Mouse (Mus musculus) embryonic facial prominence, embryonic 13.5 days (tissue): ENCODE measurements around the gene Foxp2. TPM values are rescaled to one million over a fixed set of nuclear protein-coding genes. Genes with fewer than 3 reads are reported as not detected.

Experiments
- ATAC-seq: fragments of 200-750 bp; cut with Nextera tagmentation; 2 replicates; pipeline ENCODE4 v1.8.0; 2017; ENCODE audit warnings: low read depth; ENCODE audit not compliant: insufficient number of reproducible peaks, insufficient read depth, low FRiP score, low TSS enrichment
- H3K27ac ChIP-seq: fragments of 300-500 bp; sonication (generic); 2 replicates; pipeline ENCODE4 v1.5.1; 2015; ENCODE audit warnings: moderate library complexity, mild to moderate bottlenecking, inconsistent platforms
- H3K27me3 ChIP-seq: fragments of 300-500 bp; sonication (generic); 2 replicates; pipeline ENCODE4 v1.6.1; 2015; ENCODE audit warnings: mild to moderate bottlenecking, inconsistent platforms
- H3K36me3 ChIP-seq: fragments of 300-500 bp; sonication (generic); 2 replicates; pipeline ENCODE4 v1.6.1; 2015; ENCODE audit warnings: mild to moderate bottlenecking, inconsistent platforms
- H3K4me1 ChIP-seq: fragments of 300-500 bp; sonication (generic); 2 replicates; pipeline ENCODE4 v1.6.1; 2015; ENCODE audit warnings: inconsistent platforms
- H3K4me2 ChIP-seq: fragments of 300-500 bp; sonication (generic); 2 replicates; pipeline ENCODE4 v1.6.1; 2015; ENCODE audit warnings: moderate library complexity, mild to moderate bottlenecking, inconsistent platforms
- H3K4me3 ChIP-seq: fragments of 300-500 bp; sonication (generic); 2 replicates; pipeline ENCODE4 v1.5.1; 2015; ENCODE audit warnings: mild to moderate bottlenecking, inconsistent platforms
- H3K9ac ChIP-seq: fragments of 300-500 bp; sonication (generic); 2 replicates; pipeline ENCODE4 v1.6.1; 2015; ENCODE audit warnings: mild to moderate bottlenecking, inconsistent platforms
- H3K9me3 ChIP-seq: fragments of 300-500 bp; sonication (generic); 2 replicates; pipeline ENCODE4 v1.6.1; 2016; ENCODE audit warnings: inconsistent platforms
- WGBS: fragments of 180-500 bp; shearing (Covaris S2); methylation state at CpG from one replicate; pipeline ENCODE4 v1.1.7; 2015; ENCODE audit warnings: mixed read lengths; 5-methylcytosine and 5-hydroxymethylcytosine counted together
- polyA plus RNA-seq: library from polyadenylated mRNA; unstranded; fragments of >200 nt; fragmentation: Nextera tagmentation; extraction: Ambion mirVana; gene quantifications from 2 replicates; pipeline ENCODE4 v1.2.1, GENCODE M21; 2015

Gene Foxp2
- polyA plus RNA-seq, 1 experiment from 2014 or later: 10.3 TPM

- H3K4me1 ChIP-seq: no peaks in the 10 kb centered on the region
- H3K9me3 ChIP-seq: no peaks in the 10 kb centered on the region
- ATAC-seq: no peak
- no peak overlapping the region for H3K9ac ChIP-seq
- H3K4me3 ChIP-seq: no peak overlapping the region
- H3K4me2 ChIP-seq: no peak overlapping the region
- no peaks in the 10 kb centered on the region for H3K36me3 ChIP-seq
- no peaks in the 10 kb centered on the region for H3K27me3 ChIP-seq
- no peak overlapping the region for H3K27ac ChIP-seq
Observed at GRCm38 (mm10) chr6:14922704-14923103, 21.6 kb downstream of the Foxp2 start.

- Histone ChIP-seq H3K4me3 (no peak overlapping the region), H3K9ac (no peak overlapping the region), H3K36me3 (no peaks in the 10 kb centered on the region), H3K27ac (no peak overlapping the region), H3K27me3 (no peaks in the 10 kb centered on the region), H3K9me3 (no peaks in the 10 kb centered on the region), H3K4me2 (no peak overlapping the region), H3K4me1 (no peaks in the 10 kb centered on the region)
- 89% methylated on average over 4 of the region's 4 CpGs for WGBS
- ATAC-seq: no peak
Observed at GRCm38 (mm10) chr6:14924976-14925489, 23.9 kb downstream of the Foxp2 start.

- Histone ChIP-seq H3K27me3 (no peaks in the 10 kb centered on the region), H3K9me3 (no peaks in the 10 kb centered on the region), H3K4me1 (no peaks in the 10 kb centered on the region), H3K9ac (no peak overlapping the region), H3K27ac (no peak overlapping the region), H3K4me3 (no peak overlapping the region), H3K36me3 (no peaks in the 10 kb centered on the region), H3K4me2 (no peak overlapping the region)
- ATAC-seq: no peak
- WGBS: 78% methylated on average over 6 of the region's 6 CpGs
Observed at GRCm38 (mm10) chr6:14951060-14951459, 49.9 kb downstream of the Foxp2 start.

- Histone ChIP-seq H3K27ac (no peak overlapping the region), H3K36me3 (no peaks in the 10 kb centered on the region), H3K9ac (no peak overlapping the region), H3K4me1 (no peaks in the 10 kb centered on the region), H3K4me2 (no peak overlapping the region), H3K9me3 (no peaks in the 10 kb centered on the region), H3K4me3 (no peak overlapping the region), H3K27me3 (no peaks in the 10 kb centered on the region)
- 54% methylated on average over 4 of the region's 4 CpGs for WGBS
- ATAC-seq: no peak
Observed at GRCm38 (mm10) chr6:14952731-14953130, 51.6 kb downstream of the Foxp2 start.

GRCm38 (mm10) chr6:14977042-14977441, 75.9 kb downstream of the Foxp2 start:
- Histone ChIP-seq H3K4me3 (no peak overlapping the region), H3K27ac (no peak overlapping the region), H3K4me2 (no peak overlapping the region), H3K9me3 (no peaks in the 10 kb centered on the region), H3K36me3 (no peaks in the 10 kb centered on the region), H3K4me1 (no peaks in the 10 kb centered on the region), H3K27me3 (no peaks in the 10 kb centered on the region), H3K9ac (no peak overlapping the region)
- 73% methylated on average over 3 of the region's 3 CpGs for WGBS
- ATAC-seq: no peak

- ATAC-seq: no peak
- H3K27me3 ChIP-seq: no peaks in the 10 kb centered on the region
- no peaks in the 10 kb centered on the region for H3K9me3 ChIP-seq
- H3K36me3 ChIP-seq: no peaks in the 10 kb centered on the region
- H3K9ac ChIP-seq: no peak overlapping the region
- 92% methylated on average over 5 of the region's 5 CpGs for WGBS
- no peak overlapping the region for H3K4me3 ChIP-seq
- no peaks in the 10 kb centered on the region for H3K4me1 ChIP-seq
- no peak overlapping the region for H3K27ac ChIP-seq
- no peak overlapping the region for H3K4me2 ChIP-seq
Observed at GRCm38 (mm10) chr6:14978201-14978600, 77.1 kb downstream of the Foxp2 start.

- 79% methylated on average over 1 of the region's 1 CpGs for WGBS
Observed at GRCm38 (mm10) chr6:15008113-15008512, 107.0 kb downstream of the Foxp2 start.

GRCm38 (mm10) chr6:15028488-15028887, 127.3 kb downstream of the Foxp2 start:
- Histone ChIP-seq H3K4me3 (no peak overlapping the region), H3K27me3 (no peaks in the 10 kb centered on the region), H3K4me2 (no peak overlapping the region), H3K9ac (no peak overlapping the region), H3K9me3 (no peaks in the 10 kb centered on the region), H3K27ac (no peak overlapping the region), H3K4me1 (no peaks in the 10 kb centered on the region), H3K36me3 (no peaks in the 10 kb centered on the region)
- 85% methylated on average over 3 of the region's 3 CpGs for WGBS
- ATAC-seq: no peak

More at GRCm38 (mm10) chr6:15008113-15008512, 107.0 kb downstream of the Foxp2 start:
- Histone ChIP-seq H3K36me3 (no peaks in the 10 kb centered on the region), H3K4me3 (no peak overlapping the region), H3K9ac (no peak overlapping the region), H3K9me3 (no peaks in the 10 kb centered on the region), H3K27ac (no peak overlapping the region), H3K27me3 (no peaks in the 10 kb centered on the region), H3K4me1 (no peaks in the 10 kb centered on the region), H3K4me2 (no peak overlapping the region)
- no peak for ATAC-seq

- 79% methylated on average over 7 of the region's 7 CpGs for WGBS
- no peak overlapping the region for H3K4me3 ChIP-seq
- H3K4me1 ChIP-seq: no peaks in the 10 kb centered on the region
- no peak overlapping the region for H3K4me2 ChIP-seq
- no peaks in the 10 kb centered on the region for H3K9me3 ChIP-seq
- H3K36me3 ChIP-seq: no peaks in the 10 kb centered on the region
- no peak for ATAC-seq
- no peaks in the 10 kb centered on the region for H3K27me3 ChIP-seq
- no peak overlapping the region for H3K9ac ChIP-seq
- H3K27ac ChIP-seq: no peak overlapping the region
Observed at GRCm38 (mm10) chr6:15029446-15030125, 128.4 kb downstream of the Foxp2 start.

GRCm38 (mm10) chr6:15063246-15063645, 162.1 kb downstream of the Foxp2 start:
- H3K27ac ChIP-seq: no peak overlapping the region
- no peak for ATAC-seq
- no peaks in the 10 kb centered on the region for H3K27me3 ChIP-seq
- H3K36me3 ChIP-seq: no peaks in the 10 kb centered on the region
- 22% methylated on average over 1 of the region's 1 CpGs for WGBS
- H3K4me3 ChIP-seq: no peak overlapping the region
- H3K4me1 ChIP-seq: no peaks in the 10 kb centered on the region
- no peaks in the 10 kb centered on the region for H3K9me3 ChIP-seq
- H3K9ac ChIP-seq: no peak overlapping the region
- no peak overlapping the region for H3K4me2 ChIP-seq

GRCm38 (mm10) chr6:15101548-15101947, 200.4 kb downstream of the Foxp2 start:
- no peak overlapping the region for H3K4me3 ChIP-seq
- H3K4me2 ChIP-seq: no peak overlapping the region
- no peak for ATAC-seq
- no peaks in the 10 kb centered on the region for H3K9me3 ChIP-seq
- H3K36me3 ChIP-seq: no peaks in the 10 kb centered on the region
- no peak overlapping the region for H3K9ac ChIP-seq
- H3K4me1 ChIP-seq: no peaks in the 10 kb centered on the region
- no peak overlapping the region for H3K27ac ChIP-seq
- no peaks in the 10 kb centered on the region for H3K27me3 ChIP-seq
- WGBS: 80% methylated on average over 1 of the region's 1 CpGs

- 74% methylated on average over 5 of the region's 5 CpGs for WGBS
- Histone ChIP-seq H3K9ac (no peak overlapping the region), H3K4me1 (no peaks in the 10 kb centered on the region), H3K4me2 (no peak overlapping the region), H3K27ac (no peak overlapping the region), H3K27me3 (no peaks in the 10 kb centered on the region), H3K36me3 (no peaks in the 10 kb centered on the region), H3K9me3 (no peaks in the 10 kb centered on the region), H3K4me3 (no peak overlapping the region)
- no peak for ATAC-seq
Observed at GRCm38 (mm10) chr6:15120916-15121315, 219.8 kb downstream of the Foxp2 start.
